Mouse (Mus musculus) gastrocnemius, adult 2 months (tissue): ENCODE data around the gene Stxbp2. TPM values are rescaled to one million over a fixed set of nuclear protein-coding genes. Genes with fewer than 3 reads are reported as not detected.
A peak's percentile ranks its signal among the peaks of the same experiment; 100 is the strongest.

Experiments
- DNase-seq: peaks from one replicate; pipeline ENCODE4 v3.0.0; 2022
- H3K27ac ChIP-seq: fragments of 200-600 bp; 2 replicates; pipeline ENCODE4 v1.8.1; 2022; ENCODE audit warnings: mild to moderate bottlenecking
- H3K4me3 ChIP-seq: fragments of 200-600 bp; 2 replicates; pipeline ENCODE4 v1.8.1; 2022; ENCODE audit warnings: mild to moderate bottlenecking, moderate library complexity
- CTCF ChIP-seq: fragments of 200-600 bp; IDR thresholded peaks from 2 replicates; pipeline ENCODE4 v1.8.1; 2022; ENCODE audit warnings: antibody characterized with exemption, mild to moderate bottlenecking, moderate library complexity
- intact Hi-C: fragments of 180-260 bp; cut with DNase I; formaldehyde crosslinking; loops from one replicate; pipeline ENCODE4 v1.15.1; 2025
- total RNA-seq, 2 experiments: library from RNA; stranded (reverse); gene quantifications; 2 replicates each; pipeline ENCODE4 v1.2.3; 2021

The Stxbp2 gene
- total RNA-seq, 2 experiments from 2014 or later, result 2.7 to 5.5 TPM

DNA sequence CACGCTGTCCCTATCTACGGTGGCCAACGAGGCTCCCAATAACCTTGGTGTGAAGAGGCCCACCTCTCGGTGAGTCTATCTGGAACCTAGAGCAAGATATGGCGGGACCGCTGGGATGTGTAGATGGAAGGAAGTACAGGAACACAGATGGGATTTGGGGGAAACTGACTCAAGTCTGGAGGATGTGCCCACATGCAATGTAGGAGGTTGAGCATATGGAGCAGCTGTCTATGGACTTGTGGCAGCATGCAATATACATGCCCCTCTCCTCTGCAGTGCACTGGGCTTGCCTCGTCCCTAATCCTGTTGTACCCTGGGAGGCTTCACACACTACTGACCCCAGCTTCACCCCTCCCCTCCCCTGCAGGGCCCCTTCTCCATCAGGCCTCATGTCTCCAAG, 22.9 kb upstream of the Stxbp2 start:
- DNase-seq, result no peak
- Histone ChIP-seq H3K27ac (no peak overlapping the region), H3K4me3 (no peak overlapping the region)
- TF ChIP-seq CTCF, result no peak
- intact Hi-C loops, result no loop called here

DNA sequence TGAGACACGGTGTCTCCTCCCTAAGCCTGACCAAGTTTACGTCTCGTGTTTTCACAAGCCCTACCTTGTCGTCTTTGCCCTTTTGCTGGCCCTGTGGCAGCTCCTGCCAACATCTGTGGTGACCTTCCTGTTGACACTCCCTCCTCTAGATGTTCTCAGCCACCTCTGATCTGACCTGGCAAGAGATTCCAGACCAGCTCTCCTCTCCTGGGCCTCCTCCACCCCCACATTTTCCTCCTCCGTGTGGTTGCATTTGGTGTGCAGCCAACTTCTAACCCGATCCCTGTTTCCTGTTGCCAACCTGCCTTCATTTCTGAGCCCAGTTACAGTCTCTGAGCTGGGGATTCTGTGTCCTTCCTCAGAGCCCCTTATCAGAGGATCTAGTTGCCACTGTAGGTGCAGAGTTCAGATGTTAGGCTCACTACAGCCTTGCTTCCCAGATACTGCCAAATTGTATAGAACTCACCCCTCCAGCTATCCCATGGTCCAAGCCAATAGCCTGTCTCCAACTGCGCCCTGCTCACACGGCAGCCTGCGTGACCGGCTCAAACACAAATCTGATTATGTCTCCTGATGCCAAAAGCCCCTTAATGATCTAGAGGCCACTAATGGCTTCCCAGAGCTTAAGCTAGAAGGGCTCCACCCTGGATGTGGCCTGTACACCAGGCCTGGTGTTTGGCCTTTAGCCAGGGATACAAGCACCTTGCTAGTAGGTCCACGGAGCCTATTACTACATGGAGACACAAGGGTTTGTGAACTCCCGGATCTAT, 21.5 kb upstream of the Stxbp2 start:
- Histone ChIP-seq H3K4me3 (no peak overlapping the region), H3K27ac (no peak overlapping the region; the same call in 1 of the 2 replicates)
- DNase-seq, result no peak
- TF ChIP-seq CTCF, result no peak
- intact Hi-C loops, result no loop called here

- no peak for DNase-seq
- no peak overlapping the region for H3K4me3 ChIP-seq
- H3K27ac ChIP-seq, result no peak overlapping the region
- TF ChIP-seq CTCF, result no peak
- intact Hi-C loops, result no loop called here
Observed at GRCm38 (mm10) chr8:3609816-3610150, 21.0 kb upstream of the Stxbp2 start.

- intact Hi-C loops, result loop anchor here (2.0 to 10.0 kb wide), 3 partner anchors 55 to 1053 kb away; partner anchors contain the start of genes Pnpla6 and Trappc5
- peak within 1 kb of the TSS; percentile 96 for H3K4me3 ChIP-seq
- no peak for TF ChIP-seq CTCF
- H3K27ac ChIP-seq, result peak within 1 kb of the TSS; percentile 83
- DNase-seq, result peak; percentile 98
Observed at GRCm38 (mm10) chr8:3621199-3621970, 9.4 kb upstream of the Stxbp2 start, which contains the start of the genes Xab2 and Pet100. Gene Xab2, minus strand, starts transcription at chr8:3621316. Gene Pet100, plus strand, starts transcription at chr8:3621548.

DNA sequence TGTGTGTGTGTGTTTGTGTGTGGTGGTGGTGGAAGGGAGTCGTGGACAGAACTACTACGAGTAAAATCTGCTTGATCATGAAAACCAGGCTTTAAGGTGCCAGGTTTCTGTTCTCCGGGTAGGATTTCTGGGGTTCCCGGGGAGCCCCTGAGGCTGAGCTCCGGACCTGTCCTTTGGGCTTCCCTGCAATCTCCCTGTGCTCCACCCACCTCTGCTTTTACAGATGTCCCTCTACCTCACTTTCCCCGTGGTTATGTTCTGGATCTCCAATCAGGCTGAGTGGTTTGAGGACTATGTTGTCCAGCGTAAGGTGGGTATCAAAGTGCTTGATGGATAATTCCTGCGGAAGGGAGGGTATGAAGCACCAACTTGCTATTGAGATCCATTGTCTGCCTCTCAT, 8.6 kb upstream of the Stxbp2 start:
- intact Hi-C loops, result loop anchor here (5.0 to 10.0 kb wide), 2 partner anchors 105 to 1053 kb away; partner anchors contain the start of gene Pnpla6
- peak overlapping the region; percentile 96; the same call in 1 of the 2 replicates for H3K4me3 ChIP-seq
- TF ChIP-seq CTCF, result no peak
- H3K27ac ChIP-seq, result no peak overlapping the region
- no peak for DNase-seq

DNA sequence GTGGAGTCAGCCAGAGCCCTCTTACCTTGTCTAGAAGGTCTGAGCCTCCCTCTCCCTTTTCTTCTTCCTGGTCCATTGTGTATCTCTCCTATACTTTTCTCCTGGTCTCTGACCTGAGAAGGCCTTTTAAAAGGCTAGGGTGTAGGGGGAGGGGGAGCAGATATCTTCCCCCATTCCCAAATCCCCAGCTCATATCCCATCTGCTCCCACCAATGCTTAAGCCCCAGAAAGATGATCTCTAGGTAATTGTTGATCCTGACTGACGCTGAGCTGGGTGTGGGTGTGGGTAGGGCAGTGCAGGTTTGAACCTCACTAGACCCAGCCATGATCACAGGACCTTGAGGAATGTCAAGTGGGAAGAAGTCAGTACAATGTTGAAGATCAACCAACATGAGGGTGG, 5.3 kb upstream of the Stxbp2 start, which contains the start of gene Pcp2:
Gene Pcp2 (minus strand): TSS at position 101 of the 400 bp plus-strand sequence.
- Histone ChIP-seq H3K4me3 (no peak within 1 kb of the TSS), H3K27ac (no peak within 1 kb of the TSS)
- no peak for DNase-seq
- intact Hi-C loops, result loop anchor here (10.0 kb wide), 1 partner anchor 1049 kb away; no protein-coding TSS in a partner anchor
- no peak for TF ChIP-seq CTCF

DNA sequence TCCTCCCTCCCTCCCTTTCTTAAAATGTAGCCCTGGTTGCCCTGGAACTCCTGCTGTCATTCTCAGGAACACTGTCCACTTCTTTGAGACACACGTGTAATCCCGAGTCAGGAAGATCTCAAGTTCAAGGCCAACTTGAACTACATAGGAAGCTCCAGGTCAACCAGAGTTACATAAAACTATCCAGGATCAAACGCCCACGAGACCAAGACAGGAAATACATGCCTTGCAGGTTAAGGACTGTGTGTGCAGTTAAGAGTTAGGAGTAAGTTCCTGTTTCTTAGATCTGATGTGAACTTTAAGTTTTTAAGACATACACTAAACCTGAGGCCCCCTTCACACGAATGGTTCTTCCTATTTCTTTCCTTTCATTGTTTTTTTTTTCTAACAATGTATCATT, 3.8 kb upstream of the Stxbp2 start:
- DNase-seq, result no peak
- intact Hi-C loops, result loop anchor here (10.0 kb wide), 1 partner anchor 1048 kb away; no protein-coding TSS in a partner anchor
- no peak for TF ChIP-seq CTCF
- H3K27ac ChIP-seq, result no peak overlapping the region
- H3K4me3 ChIP-seq, result no peak overlapping the region

GRCm38 (mm10) chr8:3628014-3628413, 2.7 kb upstream of the Stxbp2 start:
- intact Hi-C loops, result loop anchor here (10.0 kb wide), 1 partner anchor 1047 kb away; no protein-coding TSS in a partner anchor
- DNase-seq, result no peak
- TF ChIP-seq CTCF, result peak; percentile 45

DNA sequence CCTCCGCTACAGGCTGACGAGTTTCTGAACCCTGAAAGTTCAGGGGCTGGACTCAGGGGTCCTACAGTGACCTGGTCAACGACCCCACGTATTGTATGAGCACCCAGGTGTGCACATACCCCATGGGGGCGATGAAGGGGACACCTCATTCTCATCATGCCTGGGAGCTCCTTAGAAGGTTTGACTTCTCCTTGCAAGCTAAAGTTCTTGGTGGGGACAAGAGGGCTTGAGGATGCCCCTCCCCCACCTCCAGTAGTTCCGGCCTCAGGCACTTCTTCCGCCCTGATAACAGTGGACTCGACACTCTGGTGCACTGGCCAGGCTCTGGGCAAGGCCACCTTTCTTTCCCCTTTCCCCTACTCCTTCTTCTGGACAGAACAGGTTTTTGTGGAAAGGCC, 722 bp downstream of the Stxbp2 start:
- TF ChIP-seq CTCF, result no peak
- peak overlapping the region; percentile 74 for H3K4me3 ChIP-seq
- intact Hi-C loops, result no loop called here

More at GRCm38 (mm10) chr8:3628014-3628413, 2.7 kb upstream of the Stxbp2 start:
- Histone ChIP-seq H3K4me3 (no peak overlapping the region), H3K27ac (no peak overlapping the region)

GRCm38 (mm10) chr8:3645804-3646203, 15.0 kb downstream of the Stxbp2 start:
- intact Hi-C loops, result no loop called here
- no peak for TF ChIP-seq CTCF
- H3K27ac ChIP-seq, result no peak overlapping the region
- peak; percentile 43 for DNase-seq
- H3K4me3 ChIP-seq, result no peak overlapping the region

More for the DNA sequence above, 722 bp downstream of the Stxbp2 start:
- DNase-seq, result no peak
- no peak overlapping the region for H3K27ac ChIP-seq

- DNase-seq, result no peak
- no peak for TF ChIP-seq CTCF
- no peak overlapping the region for H3K27ac ChIP-seq
- intact Hi-C loops, result no loop called here
- no peak overlapping the region for H3K4me3 ChIP-seq
Observed at GRCm38 (mm10) chr8:3646824-3647531, 16.2 kb downstream of the Stxbp2 start.

- intact Hi-C loops, result no loop called here
- no peak for DNase-seq
- Histone ChIP-seq H3K4me3 (no peak overlapping the region), H3K27ac (no peak overlapping the region)
- no peak for TF ChIP-seq CTCF
Observed at GRCm38 (mm10) chr8:3647561-3647960, 16.8 kb downstream of the Stxbp2 start.

DNA sequence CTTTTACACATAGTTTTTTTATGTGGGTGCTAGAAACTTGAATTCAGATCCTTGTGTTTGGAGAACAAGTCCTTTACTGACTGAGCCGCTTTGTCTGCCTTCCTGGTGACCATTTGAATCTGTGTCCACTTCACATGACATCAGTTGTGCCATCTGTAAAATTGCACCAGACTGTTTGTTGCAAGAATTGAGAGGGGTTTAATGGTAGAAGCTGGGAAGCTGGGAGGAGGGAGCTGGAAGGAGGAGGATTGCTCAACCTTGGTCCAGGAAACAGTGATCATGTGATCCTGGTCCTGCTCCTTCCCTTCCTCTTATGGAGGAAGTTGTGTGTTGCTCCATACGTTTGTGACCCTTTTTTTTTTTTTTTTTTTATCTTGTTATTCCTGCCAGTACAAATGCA, 17.5 kb downstream of the Stxbp2 start:
- no peak overlapping the region for H3K4me3 ChIP-seq
- intact Hi-C loops, result no loop called here
- no peak overlapping the region for H3K27ac ChIP-seq
- TF ChIP-seq CTCF, result no peak
- DNase-seq, result no peak
